Mouse (Mus musculus): Measurements from ENCODE around the gene Wwox.

The Wwox gene

DNA sequence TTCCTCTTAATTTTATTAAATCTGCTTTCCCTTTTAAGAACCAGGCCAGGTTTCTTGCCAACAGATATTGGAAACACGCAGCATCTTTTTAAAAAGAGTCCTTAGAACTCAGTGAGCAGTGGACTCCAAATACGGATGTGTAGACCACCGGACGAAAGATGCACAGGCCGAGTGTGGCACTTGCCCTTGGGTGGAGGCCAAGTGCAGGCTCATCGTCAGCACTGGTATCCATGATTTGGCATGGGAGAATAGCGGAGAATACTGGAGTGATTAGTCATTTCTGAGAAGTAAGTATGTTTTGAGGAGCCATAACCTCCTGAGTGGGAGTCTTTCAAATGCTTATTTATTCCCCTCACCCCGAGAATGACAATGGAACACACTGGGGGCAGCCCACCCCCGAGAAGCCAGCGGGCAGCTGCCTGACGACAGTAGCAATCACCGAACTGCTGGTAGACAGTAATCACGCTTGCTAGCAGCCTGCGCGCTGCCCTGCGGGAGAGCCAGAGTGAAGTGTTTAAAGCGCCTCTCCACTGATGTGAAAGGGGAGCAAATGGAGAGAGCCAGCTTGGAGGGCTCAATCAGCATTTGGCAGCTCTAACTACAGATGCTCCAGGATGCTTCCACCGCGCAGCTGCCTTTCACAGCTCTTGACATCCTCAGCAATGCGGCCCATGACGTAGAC is 29.2 kb downstream of the Wwox start:
- no peak for DNase-seq

DNA sequence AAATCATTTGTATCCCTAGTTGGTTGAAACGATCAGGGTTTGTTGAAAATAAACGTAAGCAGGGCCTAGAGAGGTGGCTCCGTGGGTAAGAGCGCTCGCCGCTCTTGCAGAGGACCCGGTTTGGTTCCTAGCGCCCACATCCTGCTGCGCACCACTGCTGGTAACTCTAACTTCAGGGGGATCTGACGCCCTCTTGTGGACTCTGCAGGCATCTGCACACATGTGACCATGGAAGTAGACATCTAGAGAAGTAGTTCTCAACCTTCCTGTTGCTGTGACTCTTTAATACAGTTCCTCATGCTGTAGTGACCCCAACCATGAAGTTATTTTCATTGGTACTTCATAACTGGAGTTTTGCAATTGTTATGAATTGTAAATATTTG is 29.7 kb downstream of the Wwox start:
- DNase-seq, result no peak

DNA sequence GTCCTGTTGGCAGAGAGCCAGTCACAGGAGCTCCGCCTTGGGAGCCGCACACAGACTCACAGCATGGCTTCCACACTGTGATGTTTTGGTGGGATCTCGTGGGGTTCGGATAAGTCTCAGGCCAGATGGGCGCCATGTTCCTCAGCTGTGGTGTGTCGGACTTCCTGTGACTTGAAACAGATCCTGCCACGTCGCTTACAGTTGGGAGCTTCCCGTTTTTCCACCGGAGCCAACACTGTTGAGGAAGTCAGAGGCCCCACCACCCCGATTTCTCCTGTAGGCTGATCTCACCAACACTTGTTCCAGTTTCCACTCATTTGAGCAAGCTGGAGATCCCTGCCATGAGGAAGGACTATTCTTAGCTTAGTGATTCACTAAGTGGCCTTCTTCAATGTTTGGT is 34.1 kb downstream of the Wwox start:
- no peak for DNase-seq

DNA sequence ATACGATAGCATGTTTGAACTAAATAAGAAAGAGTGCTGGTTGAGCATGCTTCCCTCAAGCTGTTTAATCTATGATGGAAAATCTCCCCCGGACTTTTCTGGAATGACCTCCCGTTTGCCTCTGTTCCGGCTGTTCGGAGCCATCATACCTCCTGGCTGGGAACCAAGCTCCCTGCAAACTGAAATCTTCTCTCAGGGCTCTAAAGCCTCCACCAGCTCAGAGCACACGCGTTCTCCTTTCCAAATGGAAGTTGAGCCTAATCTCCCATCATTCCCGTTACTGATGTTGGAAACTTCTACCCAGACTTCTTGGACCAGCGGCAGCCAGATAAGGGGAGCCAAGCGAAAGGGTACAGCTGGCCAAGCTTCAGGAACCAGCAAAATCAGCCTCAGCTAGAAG is 37.5 kb downstream of the Wwox start:
- no peak for DNase-seq

DNA sequence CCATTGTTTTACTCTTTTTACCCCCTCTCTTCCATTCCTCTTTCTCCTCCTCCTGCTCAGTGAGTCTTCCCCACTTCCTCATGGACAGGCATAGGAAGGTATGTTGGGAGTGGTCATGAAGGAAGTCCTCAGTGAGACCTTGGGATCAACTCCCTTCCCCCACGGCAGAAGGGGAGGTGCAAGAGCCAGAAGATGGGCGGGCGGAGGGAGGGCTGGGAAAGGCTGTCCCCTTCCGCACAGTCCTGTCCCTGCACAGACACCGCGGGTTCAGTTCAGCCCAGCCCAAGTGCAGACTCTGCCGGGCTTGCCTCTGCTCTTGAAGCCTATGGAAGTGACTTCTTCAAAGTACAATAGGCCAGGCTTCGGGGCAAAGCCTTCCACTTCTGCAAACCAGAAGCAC is 38.3 kb downstream of the Wwox start:
- DNase-seq, result no peak

DNA sequence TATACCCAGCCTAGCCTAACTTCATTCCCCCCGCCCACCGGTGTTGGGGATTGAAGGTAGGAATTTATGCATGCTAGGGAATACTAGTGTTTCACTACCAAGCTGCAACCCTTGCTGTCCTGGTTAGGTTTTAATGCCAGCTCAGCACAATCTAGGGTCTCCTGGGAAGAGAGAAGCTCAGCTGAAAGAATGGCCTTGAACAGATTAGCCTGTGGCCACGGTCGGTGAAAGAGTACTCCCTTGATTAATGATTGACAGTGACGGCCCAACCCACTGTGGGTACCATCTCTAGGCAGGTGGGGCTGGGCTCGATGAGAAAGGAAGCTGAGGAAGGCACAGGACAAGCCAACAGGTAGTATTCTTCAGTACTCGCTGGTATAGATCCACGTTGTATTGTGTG is 40.3 kb downstream of the Wwox start:
- DNase-seq, result peak in 1 of 2 experiments; percentile 49

DNA sequence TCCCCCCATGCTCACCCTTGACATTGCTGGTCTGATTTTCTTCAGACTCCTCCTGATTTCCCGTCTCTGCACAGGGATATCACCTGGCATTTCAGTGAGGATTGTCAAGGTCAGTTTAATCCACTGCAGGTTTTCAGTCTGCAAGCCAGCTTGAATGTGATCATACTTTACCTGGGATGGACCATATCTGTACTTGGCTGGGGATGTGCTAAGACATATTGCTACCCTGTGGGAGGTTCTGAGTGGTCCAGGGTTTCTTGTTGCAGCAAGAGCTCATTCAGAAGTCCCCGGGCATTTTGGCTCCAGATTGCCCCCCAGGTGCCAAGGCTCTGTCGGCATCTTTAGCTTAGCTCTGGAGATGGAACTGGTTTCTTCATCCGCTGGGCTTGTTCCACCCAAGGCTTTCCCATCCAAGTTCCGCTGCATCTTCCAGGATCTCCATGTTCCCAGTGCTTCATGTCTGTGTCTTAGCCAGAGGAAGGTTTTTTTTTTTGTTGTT is 52.3 kb downstream of the Wwox start:
- no peak for DNase-seq

DNA sequence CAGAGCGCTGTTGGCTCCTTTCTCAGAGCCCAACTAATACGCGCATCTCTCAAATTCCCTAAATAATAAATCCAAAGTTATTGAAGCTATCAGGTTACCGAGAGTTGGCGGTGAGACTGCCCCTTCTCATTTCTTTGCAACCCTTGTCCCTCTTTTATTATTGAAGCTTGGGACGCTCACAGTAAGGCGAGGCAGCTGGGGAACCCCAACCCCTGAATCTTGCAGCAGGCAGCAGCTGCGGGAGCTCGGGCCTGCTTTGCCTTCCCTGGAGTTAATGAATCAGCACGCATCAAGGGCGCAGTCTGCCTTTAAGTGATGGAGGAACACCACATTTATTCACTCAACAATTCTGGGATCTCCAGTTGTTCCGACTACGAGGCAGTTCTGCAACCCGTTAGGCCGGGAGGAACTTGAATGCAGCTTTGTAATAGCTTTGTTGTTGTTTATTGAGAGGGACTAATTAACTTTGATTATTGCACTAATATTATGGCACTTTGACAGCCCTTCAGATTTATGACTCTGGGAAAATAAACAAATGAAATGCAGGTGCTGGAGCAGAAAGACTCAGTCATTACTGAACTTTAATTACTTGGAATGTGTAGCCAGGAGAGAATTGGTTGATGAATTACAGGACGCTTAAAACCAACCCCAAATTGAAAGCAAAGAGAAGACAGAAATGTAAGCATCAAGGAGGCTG is 60.1 kb downstream of the Wwox start:
- DNase-seq, result peak; percentile 27 to 46

DNA sequence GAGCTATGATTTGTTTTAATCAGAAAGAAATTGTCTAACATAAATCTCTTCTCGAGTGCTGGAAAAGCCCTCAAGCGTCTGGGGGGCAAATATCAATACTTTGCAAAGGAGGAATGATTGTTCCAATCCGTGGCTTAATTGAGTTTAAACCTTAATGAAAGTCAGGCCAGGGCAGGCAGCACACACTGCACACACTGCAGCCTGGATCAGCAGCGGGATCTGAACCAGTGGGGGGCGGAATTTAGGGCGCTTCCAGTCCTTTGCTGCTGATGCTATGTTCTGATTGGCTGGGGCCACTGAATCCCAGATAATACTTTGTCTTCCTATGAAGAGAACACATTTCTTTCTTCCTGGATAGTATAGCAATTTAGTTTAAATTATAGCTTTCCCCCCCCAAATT is 62.5 kb downstream of the Wwox start:
- DNase-seq, result peak in 1 of 2 experiments; percentile 17

DNA sequence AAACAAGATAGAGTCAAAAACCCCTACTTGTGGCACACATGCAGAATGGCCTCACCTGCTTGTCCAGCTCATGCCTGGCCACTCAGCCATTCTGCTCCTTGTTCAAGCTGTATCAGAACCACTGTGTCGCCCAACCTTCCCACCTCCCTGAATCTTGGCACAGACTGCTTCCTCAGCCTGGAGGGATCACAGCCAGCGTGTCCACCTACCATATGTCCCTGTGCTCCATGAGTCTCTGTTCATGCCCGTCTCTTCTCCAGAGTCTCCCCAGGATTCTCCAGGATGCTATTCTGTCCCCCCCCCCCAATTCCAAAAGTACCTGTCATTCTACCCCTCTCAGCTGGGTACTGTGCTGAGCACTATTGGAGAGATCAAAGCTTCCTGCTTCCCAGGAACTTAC is 63.7 kb downstream of the Wwox start:
- no peak for DNase-seq

DNA sequence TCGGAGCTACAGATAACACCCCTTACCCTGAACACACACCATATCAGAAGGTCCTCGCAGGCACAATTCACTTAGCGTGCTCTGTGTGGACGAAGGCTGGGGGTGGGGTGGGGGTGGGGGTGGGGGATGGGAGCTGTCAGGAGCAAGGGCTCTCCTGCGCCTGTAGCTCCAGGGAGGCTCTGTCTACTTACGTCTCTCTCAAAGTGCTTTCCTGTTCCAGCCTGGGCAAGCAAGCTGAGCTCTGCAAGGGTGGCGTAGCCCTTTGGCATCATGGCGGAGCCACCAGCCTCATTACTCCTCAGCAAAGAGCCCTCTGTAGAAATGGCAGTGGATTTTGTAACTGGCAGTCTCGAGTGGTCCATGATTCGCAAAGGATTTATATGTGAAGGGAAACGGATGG is 65.4 kb downstream of the Wwox start:
- no peak for DNase-seq

DNA sequence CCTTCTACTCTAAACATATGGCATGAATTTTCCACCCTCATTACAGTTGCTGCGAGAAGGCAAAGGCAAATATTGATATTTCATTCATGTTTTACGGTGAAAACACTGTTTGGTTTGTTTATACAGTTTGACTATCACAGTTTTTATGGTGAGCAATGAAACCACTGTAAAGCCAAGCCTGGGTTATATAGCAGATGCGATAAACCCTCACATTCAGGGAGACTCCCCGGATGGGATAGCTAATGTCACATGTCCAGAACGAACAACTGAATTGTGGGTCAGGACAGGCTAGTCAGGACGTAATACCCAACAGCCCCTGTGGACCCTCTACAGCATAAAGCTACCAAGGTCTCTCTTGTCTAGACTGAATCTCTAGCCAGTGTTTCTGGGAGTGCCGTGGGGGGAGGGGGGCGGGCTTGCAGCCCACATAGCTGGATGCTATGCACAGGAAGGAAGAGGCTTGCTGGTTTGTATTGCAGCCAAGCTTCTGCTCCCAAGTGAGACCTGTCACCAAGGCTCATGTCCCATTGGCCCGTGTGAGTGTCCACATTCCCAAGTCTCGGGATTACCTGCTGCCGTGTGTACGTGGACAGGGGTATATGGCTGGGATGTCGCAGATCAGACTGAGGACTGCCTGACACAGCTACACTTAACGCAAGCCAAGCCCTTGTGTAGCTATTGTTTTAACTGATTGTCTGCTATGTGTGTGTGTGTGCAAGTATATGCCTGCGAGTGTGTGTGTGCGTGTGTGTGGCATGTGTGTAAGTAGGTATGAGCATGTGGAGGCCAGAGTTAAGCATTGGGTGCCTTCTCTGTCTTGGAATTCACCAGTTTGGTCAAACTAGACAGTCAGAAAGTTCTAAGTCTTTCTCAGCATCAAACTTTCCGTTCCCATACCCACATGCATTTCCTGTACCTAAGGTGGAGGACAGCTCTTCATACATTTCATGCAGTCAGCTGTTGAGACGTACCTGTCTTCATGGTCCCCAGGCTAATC is 66.2 kb downstream of the Wwox start:
- DNase-seq, result peak in 1 of 2 experiments; percentile 11

DNA sequence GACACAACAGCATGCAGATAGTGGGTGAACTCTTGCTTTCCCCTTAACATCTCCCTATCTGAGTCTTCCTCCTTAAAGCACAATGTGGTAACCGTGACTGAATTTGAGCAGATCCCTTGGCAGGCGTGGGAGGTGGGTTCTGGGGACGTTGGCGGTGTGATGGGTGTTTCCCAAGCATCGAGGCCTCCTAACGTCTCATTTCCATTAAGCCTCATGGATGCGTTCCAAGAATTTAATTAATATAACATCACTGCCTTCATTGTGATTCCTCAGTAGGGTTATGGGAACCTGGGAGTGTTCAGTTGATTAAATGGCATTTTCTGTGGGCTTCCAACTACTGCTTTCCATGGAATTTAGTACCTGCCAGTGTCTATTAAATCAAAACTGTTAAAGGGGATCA is 67.9 kb downstream of the Wwox start:
- DNase-seq, result peak in 1 of 2 experiments; percentile 27

DNA sequence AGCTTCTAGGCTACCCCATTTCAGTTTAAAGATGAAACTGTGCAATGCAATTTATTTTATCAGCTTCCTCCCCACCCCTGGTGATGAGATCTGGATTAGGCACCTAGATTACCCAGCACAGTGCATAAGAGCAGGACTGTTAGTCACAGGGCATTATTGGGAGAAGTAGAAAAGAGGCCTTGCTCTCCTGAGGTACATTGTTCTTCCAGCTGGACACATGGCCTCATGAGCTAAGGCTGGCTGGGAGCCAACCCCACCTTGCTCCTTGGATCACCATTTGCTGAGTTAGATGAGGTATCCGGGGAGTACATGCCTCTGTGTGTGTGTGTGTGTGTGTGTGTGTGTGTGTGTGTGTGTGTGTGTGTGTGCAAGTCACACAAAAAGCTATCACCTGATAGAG is 70.8 kb downstream of the Wwox start:
- DNase-seq, result peak in 1 of 2 experiments; percentile 30

DNA sequence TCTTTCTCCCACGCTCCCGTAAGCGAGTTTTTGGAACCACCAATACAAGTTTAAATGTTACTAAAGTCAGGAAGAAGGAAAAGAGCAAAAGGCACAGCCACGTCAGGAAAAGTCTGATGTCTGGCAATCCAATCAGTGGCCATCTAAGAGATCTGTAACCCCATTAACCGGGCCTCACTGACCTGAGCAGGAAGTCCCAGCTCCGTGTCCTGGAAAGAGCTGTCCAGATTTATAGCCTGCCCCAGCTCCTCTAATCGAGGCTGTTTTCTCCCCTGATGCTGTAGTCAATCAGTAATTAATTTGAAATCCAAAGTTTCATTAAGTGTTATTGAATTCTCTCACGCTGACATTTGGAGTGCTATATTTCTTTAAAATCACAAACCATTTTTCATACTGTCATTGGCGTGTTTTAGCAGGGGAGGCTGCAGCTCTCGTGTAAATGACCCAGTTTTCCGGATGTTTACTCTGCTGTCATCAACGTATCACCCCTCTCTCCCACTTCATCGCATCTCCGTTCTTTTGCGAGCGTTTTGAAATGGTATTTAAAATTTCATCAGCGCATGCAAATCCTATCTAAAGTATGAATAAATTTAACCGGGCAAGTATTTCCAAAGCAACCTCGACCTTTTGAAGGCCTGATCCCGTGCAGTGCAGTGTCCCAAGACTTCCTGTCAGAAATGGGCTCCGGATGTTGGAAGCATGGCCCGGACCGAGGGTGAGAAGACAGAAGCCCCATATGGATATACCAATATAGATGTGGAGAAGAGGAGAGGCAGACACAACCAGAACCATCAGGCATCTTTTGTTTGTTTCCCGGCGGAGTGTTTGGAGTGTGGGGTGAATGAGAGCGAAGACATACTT is 72.8 kb downstream of the Wwox start:
- no peak for DNase-seq

DNA sequence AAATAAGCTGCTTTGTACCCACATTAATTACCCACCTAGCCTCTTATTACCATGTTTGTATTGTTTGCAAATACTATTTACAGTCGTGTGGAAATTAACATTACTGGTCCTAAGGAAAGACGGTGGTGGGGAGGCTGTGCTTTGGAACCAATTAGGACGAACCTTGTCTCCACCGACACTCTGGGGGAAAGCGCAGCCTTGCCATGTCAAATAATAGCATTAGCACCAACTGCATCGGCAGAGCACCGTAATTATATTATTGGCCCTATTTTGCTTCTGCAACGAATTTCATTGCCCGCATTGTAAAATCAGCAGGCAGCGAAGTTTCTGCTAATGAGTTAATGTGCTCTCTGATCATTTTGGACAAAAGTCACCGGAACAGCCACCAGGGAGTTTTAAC is 75.2 kb downstream of the Wwox start:
- DNase-seq, result no peak

DNA sequence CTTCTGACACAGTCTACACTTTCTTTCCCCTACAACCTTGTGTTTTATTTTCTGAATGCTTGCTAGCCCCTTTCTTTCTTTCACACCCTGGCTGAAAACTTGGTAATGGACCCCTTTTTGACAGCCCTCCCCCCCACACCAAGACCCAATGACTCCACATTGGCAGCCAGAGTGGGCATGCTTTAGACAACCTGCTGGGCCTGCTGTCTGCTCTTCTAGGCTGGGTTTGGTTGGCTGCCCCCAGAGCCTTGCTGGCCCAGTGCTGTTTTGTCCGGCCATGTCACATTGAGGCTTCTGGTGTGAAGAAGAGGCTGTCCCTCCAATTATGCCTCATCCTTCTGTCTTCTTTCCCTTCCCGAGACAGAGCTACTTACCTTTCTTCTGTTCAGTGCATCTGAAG is 83.6 kb downstream of the Wwox start:
- DNase-seq, result no peak

DNA sequence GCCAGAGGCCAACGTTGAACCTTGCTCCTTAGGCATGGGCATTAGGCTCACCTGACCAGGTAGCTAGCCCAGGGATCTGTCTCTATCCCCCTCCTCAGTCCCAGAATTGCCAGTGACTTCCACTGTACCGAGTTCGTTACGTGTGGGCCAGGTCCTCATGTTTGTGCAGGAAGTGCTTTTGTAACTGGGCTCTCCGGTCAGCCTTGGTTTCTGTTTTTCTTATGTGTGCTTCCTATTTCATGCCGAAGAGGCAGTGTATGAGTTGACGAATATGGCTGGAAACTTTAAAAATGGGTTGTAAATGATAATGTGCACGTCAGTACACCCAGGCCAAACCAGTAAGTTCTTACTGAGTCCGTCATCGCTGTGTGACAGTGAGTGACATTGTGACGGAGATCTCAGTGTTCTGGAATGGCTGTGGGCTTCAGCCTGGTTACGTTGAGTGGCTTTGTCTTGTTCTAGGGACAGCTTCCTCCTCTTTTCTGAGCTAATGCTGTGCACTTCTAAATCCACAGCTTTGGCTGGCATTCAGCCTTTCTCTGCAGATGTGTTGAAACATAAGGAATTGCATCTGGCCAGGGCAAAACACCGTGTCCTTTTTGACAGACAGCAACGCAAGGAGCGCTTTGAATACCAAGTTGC is 87.3 kb downstream of the Wwox start:
- DNase-seq, result no peak

DNA sequence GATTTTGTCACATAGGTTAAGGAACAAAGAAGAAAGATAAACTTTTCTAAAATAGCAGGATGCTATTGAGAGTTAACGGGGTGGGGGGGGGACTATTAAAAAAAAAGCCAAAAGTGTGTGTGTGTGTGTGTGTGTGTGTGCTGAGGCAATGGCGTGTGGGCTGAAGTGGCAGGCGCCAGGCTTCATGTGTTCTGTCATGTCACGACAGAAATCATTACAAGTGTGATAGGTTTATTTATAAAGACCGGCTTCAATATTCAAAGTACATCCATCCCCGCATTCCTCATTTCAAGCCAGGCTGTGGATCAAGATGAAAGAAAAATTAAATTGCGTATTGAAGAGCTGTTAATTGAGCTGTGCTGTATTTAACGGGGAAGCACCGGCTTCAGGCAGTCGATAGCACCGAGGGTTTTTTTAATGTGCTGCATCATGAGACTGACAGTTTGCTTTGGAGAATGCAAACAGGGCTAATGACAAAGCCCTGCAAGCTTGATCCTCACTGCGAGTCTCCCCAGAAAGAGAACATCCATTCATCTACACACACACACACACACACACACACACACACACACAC is 88.3 kb downstream of the Wwox start:
- no peak for DNase-seq

DNA sequence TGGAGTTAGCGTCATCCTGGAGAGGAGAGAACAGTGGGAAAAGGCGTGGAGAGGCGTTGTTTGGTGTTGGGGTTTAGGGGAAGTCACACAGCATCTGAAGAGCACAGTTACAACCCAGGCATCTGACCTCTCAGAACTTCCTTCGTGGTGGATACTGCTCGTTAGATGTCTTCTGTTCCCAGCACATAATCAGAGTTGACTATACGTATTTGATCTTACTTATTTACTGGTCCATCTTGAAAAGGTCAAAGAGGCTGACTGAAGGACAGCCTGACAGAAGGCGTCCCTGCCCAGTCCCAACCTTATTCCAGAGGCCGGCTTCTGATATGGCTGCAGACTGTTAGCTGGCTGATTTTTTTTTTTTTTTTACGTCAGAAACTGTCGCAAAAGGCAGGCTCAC is 90.1 kb downstream of the Wwox start:
- DNase-seq, result no peak

DNA sequence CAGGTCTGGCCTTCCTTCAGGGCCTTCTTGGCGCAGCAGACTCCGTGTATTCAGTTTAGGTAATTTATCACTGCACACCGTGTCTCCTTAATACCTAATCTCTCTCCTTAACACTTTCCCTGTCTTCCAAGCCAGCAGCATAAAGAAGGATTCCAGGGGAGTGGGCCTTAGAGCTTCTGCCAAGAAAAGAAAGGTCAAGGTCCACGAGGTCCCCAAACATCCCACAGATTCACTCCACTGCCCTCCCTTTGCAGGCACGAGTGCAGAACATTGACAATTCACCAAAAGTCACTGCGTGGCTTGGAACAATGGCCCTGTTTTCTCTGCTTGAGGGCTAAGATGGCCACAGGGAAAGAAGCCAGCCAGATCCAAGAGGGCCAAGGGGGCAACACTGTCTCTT is 96.7 kb downstream of the Wwox start:
- peak; percentile 15 to 27 for DNase-seq
